Mouse (Mus musculus) ZHBTc4 (cell line): ENCODE results near the gene Olfr837.

Experiments used
- DNase-seq: peaks from one replicate; pipeline ENCODE4 v3.0.0-alpha.2; 2011; ENCODE audit warnings: low read depth, low spot score

Gene Olfr837

GRCm38 (mm10) chr9:19136017-19136416, at the start of gene Olfr837:
Gene Olfr837 (plus strand): TSS chr9:19136317.
- DNase-seq: no peak

GRCm38 (mm10) chr9:19092889-19093753, 43.0 kb upstream of the Olfr837 start:
- peak; percentile 96 for DNase-seq

DNA sequence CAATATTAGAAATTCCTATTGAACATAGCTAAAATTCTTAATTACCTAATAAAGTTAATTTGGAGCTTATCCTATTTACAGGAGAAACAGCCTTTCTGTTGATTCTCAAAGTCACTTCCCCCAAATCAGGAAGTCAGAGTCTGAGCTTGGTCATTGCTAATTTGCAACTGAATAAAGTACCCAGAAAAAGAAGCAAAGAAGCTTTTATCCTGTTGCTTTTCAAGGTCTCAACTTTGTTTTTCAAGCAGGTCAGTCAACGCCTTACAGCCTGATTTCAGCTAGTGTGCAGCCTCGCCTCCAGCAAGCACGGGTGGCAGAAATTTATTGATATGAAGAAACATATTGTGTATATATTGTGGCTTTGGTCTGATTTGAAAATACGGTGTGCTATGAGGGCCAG, 38.8 kb upstream of the Olfr837 start:
- DNase-seq: peak; percentile 52

DNA sequence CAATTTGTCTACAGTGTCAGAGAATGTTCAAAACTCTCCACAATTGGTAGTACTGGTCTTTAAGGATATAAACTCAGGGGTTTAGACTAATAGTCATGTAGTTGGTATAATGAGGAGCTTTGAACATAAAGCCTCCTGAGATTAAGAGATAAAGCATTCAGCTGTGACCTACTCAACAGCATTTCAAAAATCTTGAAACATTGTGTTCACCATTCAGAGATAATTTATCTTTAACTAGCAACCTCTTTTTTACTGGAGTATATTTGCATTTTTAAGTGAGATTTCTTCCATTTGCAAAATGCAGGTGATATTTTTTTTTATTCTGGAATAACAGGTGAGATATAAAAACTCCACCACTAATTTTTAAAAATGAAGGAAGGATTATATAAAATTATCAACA, 16.0 kb upstream of the Olfr837 start, which contains the start of gene Olfr836:
Gene Olfr836, plus strand, starts transcription at position 301 of the 400 bp plus-strand sequence.
- no peak for DNase-seq

- DNase-seq: no peak
Observed at GRCm38 (mm10) chr9:19177212-19177611, 41.1 kb downstream of the Olfr837 start, which contains the start of gene Olfr839-ps1. Gene Olfr839-ps1 (minus strand): TSS chr9:19177312.
